Mouse (Mus musculus): ENCODE data around the gene Gm45140.

DNA sequence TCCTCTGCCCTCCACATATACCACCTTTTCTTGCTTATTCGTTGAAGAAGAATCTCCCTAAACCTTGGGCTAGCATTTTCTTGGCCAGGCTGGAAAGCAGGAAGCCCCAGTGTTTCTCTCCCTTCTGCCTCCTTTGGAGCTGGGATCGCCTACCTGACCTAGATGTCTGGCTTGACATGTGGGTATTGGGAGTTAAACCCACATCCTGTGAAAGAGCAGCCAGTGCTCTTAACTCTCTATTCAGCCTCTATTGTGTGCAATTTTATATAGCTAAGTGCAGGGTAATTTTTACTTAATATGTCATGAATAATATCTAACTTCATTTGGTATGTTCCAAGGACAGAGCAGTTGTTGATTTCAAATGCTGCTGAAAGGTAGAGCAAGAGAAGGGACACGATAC, 44.0 kb upstream of the Gm45140 start:
- no peak for TF ChIP-seq POLR2A (IDR thresholded peaks at IDR 0.05; ENCODE audit: low read depth, low read length)
- TF ChIP-seq CTCF (IDR thresholded peaks at IDR 0.05; ENCODE audit: borderline replicate concordance, insufficient read depth, low read length): no peak

Data from embryonic fibroblast, embryonic 13.5 days (primary cell).